Mouse (Mus musculus) embryonic stem cell, embryonic (primary cell): ENCODE measurements around the gene Dhdh.

Source experiments
- CTCF ChIA-PET, 4 experiments: fragments of 300-600 bp in 2 of 4; fragments of 350-600 bp in 2 of 4; sonication (Branson Sonifier 250); formaldehyde crosslinking; loops; one replicate each; lab custom pipeline; 2022; ENCODE audit warnings: inconsistent platforms in 2 of 4; lab: Charles Lee
- POLR2A ChIA-PET, 4 experiments: fragments of 300-600 bp in 2 of 4; fragments of 350-600 bp in 2 of 4; sonication (Branson Sonifier 250); formaldehyde crosslinking; loops; one replicate each; lab custom pipeline; 2022; ENCODE audit warnings: antibody characterized with exemption in 4 of 4, inconsistent platforms in 1 of 4; lab: Charles Lee

Gene Dhdh

GRCm38 (mm10) chr7:45457204-45458060, 31.2 kb downstream of the Dhdh start:
- ChIA-PET POLR2A (interaction anchor here (0.5 to 4.7 kb wide), 133 partner anchors 8 to 600 kb away, joined by 3 to 102 read pairs (median 5); partner anchors contain the start of genes Bax (in 3 of the 4), Fam83e (in 3 of the 4), Gys1 (in 3 of the 4) and Ruvbl2 (in 3 of the 4)), CTCF (interaction anchor here (0.5 to 1.5 kb wide), 13 partner anchors 8 to 261 kb away, joined by 3 to 10 read pairs (median 4); partner anchors contain the start of genes Gys1 (in 1 of the 4) and Sphk2 (in 1 of the 4))

- POLR2A ChIA-PET = interaction anchor here (0.5 to 4.7 kb wide), 139 partner anchors 8 to 1103 kb away, joined by 3 to 102 read pairs (median 4); partner anchors contain the start of genes Bax (in 3 of the 4), Gys1 (in 3 of the 4), Ntf5 (in 3 of the 4) and Ruvbl2 (in 3 of the 4)
These were observed 31.8 kb downstream of the Dhdh start for GRCm38 (mm10) chr7:45456721-45457203.

GRCm38 (mm10) chr7:45455932-45456696, 32.5 kb downstream of the Dhdh start:
- POLR2A ChIA-PET = interaction anchor here (0.5 to 4.7 kb wide), 142 partner anchors 7 to 1102 kb away, joined by 3 to 102 read pairs (median 4); partner anchors contain the start of genes Bax (in 3 of the 4), Gys1 (in 3 of the 4), Ntf5 (in 3 of the 4) and Ruvbl2 (in 3 of the 4)
- CTCF ChIA-PET = interaction anchor here (0.6 to 1.5 kb wide), 23 partner anchors 8 to 262 kb away, joined by 3 to 13 read pairs (median 4); partner anchors contain the start of genes Gys1 (in 2 of the 4), Ruvbl2 (in 2 of the 4) and Sphk2 (in 1 of the 4)

More at GRCm38 (mm10) chr7:45456721-45457203, 31.8 kb downstream of the Dhdh start:
- CTCF ChIA-PET = interaction anchor here (0.6 to 1.5 kb wide), 20 partner anchors 9 to 261 kb away, joined by 3 to 13 read pairs (median 4); partner anchors contain the start of genes Gys1 (in 2 of the 4), Ruvbl2 (in 2 of the 4) and Sphk2 (in 1 of the 4)

GRCm38 (mm10) chr7:45454971-45455370, 33.6 kb downstream of the Dhdh start:
- CTCF ChIA-PET = interaction anchor here in 1 of 4 experiments (1.1 kb wide), 1 partner anchor 174 kb away, joined by 3 read pairs; no protein-coding TSS in a partner anchor
- POLR2A ChIA-PET = interaction anchor here (0.5 to 4.6 kb wide), 23 partner anchors 10 to 134 kb away, joined by 3 to 63 read pairs (median 7); partner anchors contain the start of genes Bax (in 3 of the 4), Ruvbl2 (in 2 of the 4), Gys1 (in 1 of the 4) and Kcna7 (in 1 of the 4)

- ChIA-PET CTCF (interaction anchor here in 3 of 4 experiments (0.7 to 1.4 kb wide), 7 partner anchors 9 to 269 kb away, joined by 3 to 5 read pairs (median 3); partner anchors contain the start of genes Fam83e (in 1 of the 3) and Gys1 (in 1 of the 3)), POLR2A (interaction anchor here in 3 of 4 experiments (0.7 to 5.7 kb wide), 15 partner anchors 7 to 267 kb away, joined by 3 to 102 read pairs (median 4); partner anchors contain the start of genes Bax (in 2 of the 3), Ftl1 (in 2 of the 3), Kcna7 (in 1 of the 3) and Plekha4 (in 1 of the 3))
These were observed 37.1 kb downstream of the Dhdh start for GRCm38 (mm10) chr7:45451344-45451982.

- CTCF ChIA-PET = interaction anchor here in 3 of 4 experiments (0.6 to 3.9 kb wide), 13 partner anchors 11 to 233 kb away, joined by 3 to 44 read pairs (median 6); partner anchors contain the start of genes Gys1 (in 2 of the 3), Ruvbl2 (in 2 of the 3), Bax (in 1 of the 3) and Kcna7 (in 1 of the 3)
- POLR2A ChIA-PET = interaction anchor here (0.5 to 5.7 kb wide), 27 partner anchors 8 to 248 kb away, joined by 3 to 102 read pairs (median 5); partner anchors contain the start of genes Ftl1 (in 4 of the 4), Bax (in 2 of the 4), Gys1 (in 2 of the 4) and Ruvbl2 (in 2 of the 4)
These were observed 38.6 kb downstream of the Dhdh start for GRCm38 (mm10) chr7:45449974-45450373.

- POLR2A ChIA-PET = interaction anchor here (0.5 to 5.7 kb wide), 84 partner anchors 7 to 1627 kb away, joined by 3 to 102 read pairs (median 4); partner anchors contain the start of genes Ftl1 (in 4 of the 4), Bax (in 3 of the 4), Gys1 (in 3 of the 4) and Kcna7 (in 3 of the 4)
- CTCF ChIA-PET = interaction anchor here (0.6 to 3.9 kb wide), 71 partner anchors 9 to 353 kb away, joined by 3 to 44 read pairs (median 4); partner anchors contain the start of genes Gys1 (in 4 of the 4), Kcna7 (in 4 of the 4), Ruvbl2 (in 4 of the 4) and Ntf5 (in 2 of the 4)
These were observed 41.1 kb downstream of the Dhdh start for GRCm38 (mm10) chr7:45447325-45447990.

GRCm38 (mm10) chr7:45446589-45446988, 42.0 kb downstream of the Dhdh start:
- CTCF ChIA-PET = interaction anchor here (0.6 to 3.9 kb wide), 22 partner anchors 9 to 181 kb away, joined by 3 to 44 read pairs (median 6); partner anchors contain the start of genes Kcna7 (in 3 of the 4), Ruvbl2 (in 3 of the 4), Gys1 (in 2 of the 4) and Bax (in 1 of the 4)
- POLR2A ChIA-PET = interaction anchor here (0.5 to 5.7 kb wide), 16 partner anchors 10 to 273 kb away, joined by 3 to 102 read pairs (median 20); partner anchors contain the start of genes Bax (in 3 of the 4), Ftl1 (in 2 of the 4), Gys1 (in 2 of the 4) and Ruvbl2 (in 2 of the 4)

GRCm38 (mm10) chr7:45443526-45444420, 44.8 kb downstream of the Dhdh start:
- ChIA-PET POLR2A (interaction anchor here in 3 of 4 experiments (0.6 to 3.4 kb wide), 14 partner anchors 9 to 228 kb away, joined by 3 to 18 read pairs (median 4); partner anchors contain the start of genes Ftl1 (in 3 of the 3), Gys1 (in 2 of the 3), Kcna7 (in 1 of the 3) and Tead2 (in 1 of the 3)), CTCF (interaction anchor here in 3 of 4 experiments (0.5 to 2.2 kb wide), 3 partner anchors 9 to 143 kb away, joined by 3 to 12 read pairs (median 4); partner anchors contain the start of gene Gys1 (in 2 of the 3))

GRCm38 (mm10) chr7:45437521-45438276, 50.9 kb downstream of the Dhdh start, which contains the start of gene Ruvbl2:
Gene Ruvbl2 (minus strand): TSS chr7:45438096.
- CTCF ChIA-PET = interaction anchor here (0.7 to 5.1 kb wide), 26 partner anchors 10 to 283 kb away, joined by 3 to 44 read pairs (median 4); partner anchors contain the start of genes Kcna7 (in 2 of the 4), Lhb (in 1 of the 4) and Slc6a21 (in 1 of the 4)
- POLR2A ChIA-PET = interaction anchor here in 3 of 4 experiments (0.5 to 10.2 kb wide), 44 partner anchors 10 to 370 kb away, joined by 3 to 114 read pairs (median 5); partner anchors contain the start of genes Ftl1 (in 3 of the 3), Lhb (in 2 of the 3), Ntf5 (in 2 of the 3) and Snrnp70 (in 2 of the 3)

DNA sequence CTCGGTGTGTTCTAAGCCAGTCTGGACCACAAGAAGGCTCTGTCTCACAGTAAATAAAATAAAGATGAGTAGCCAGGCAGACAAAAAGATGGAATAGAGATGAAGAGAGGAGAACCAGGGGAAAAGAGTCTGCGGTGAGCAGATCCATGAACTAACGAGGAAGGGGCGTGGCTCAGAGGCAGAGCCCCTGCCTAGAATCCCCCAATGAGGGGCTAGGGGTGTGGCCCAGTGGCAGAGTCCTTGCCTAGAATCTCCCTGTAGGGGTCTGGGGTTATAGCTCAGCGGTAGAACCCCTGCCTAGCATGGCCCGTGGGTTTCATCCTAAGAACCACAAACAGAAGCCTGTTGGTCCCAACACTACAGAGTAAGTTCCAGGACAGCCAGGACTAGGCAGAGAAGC, 51.6 kb downstream of the Dhdh start:
- CTCF ChIA-PET = interaction anchor here (0.7 to 5.1 kb wide), 20 partner anchors 10 to 388 kb away, joined by 3 to 44 read pairs (median 4); partner anchors contain the start of genes Kcna7 (in 2 of the 4), Lhb (in 1 of the 4), Slc6a21 (in 1 of the 4) and Snrnp70 (in 1 of the 4)
- POLR2A ChIA-PET = interaction anchor here in 3 of 4 experiments (0.5 to 10.2 kb wide), 39 partner anchors 10 to 369 kb away, joined by 3 to 114 read pairs (median 5); partner anchors contain the start of genes Ftl1 (in 3 of the 3), Lhb (in 2 of the 3), Ntf5 (in 2 of the 3) and Snrnp70 (in 2 of the 3)

DNA sequence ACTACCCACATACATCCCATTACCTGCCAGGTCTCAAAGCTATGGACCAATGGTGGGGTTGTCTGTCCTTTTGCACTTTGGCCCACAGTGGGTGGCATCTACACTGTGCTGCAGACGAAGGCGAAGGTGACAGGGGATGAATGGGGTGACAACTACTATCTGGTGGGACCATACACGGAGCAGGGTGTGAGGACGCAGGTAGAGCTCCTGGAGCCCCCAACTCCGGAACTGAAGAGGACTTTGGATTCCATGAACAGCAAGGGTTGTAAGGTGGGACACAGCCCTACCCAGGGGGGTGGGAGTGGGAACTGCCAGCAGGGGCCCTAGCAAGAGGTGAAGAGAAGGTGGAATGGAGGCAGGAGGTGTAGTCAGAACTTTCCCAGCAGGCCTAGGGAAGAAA, 52.2 kb downstream of the Dhdh start:
- POLR2A ChIA-PET = interaction anchor here in 3 of 4 experiments (0.6 to 10.2 kb wide), 28 partner anchors 12 to 282 kb away, joined by 3 to 114 read pairs (median 6); partner anchors contain the start of genes Ftl1 (in 3 of the 3), Lhb (in 2 of the 3), Snrnp70 (in 2 of the 3) and Aldh16a1 (in 1 of the 3)
- CTCF ChIA-PET = interaction anchor here (0.7 to 5.1 kb wide), 14 partner anchors 11 to 388 kb away, joined by 3 to 44 read pairs (median 4); partner anchors contain the start of genes Kcna7 (in 1 of the 4) and Snrnp70 (in 1 of the 4)
